Mouse (Mus musculus) thymus, adult 2 months (tissue): ENCODE results near the gene Nrcam.

ENCODE experiments used
- CTCF ChIP-seq: fragments of 200-500 bp; IDR thresholded peaks from 2 replicates; pipeline ENCODE4 v1.5.1; 2012; ENCODE audit warnings: mild to moderate bottlenecking, control low read depth, low read length, moderate library complexity, borderline replicate concordance; ENCODE audit not compliant: control insufficient read depth, poor library complexity, insufficient read depth; ENCODE audit errors: extremely low read depth
- POLR2A ChIP-seq: fragments of 200-500 bp; IDR thresholded peaks from 2 replicates; pipeline ENCODE4 v1.6.1; 2012; ENCODE audit warnings: mild to moderate bottlenecking, low read length, control low read depth, moderate library complexity; ENCODE audit not compliant: control insufficient read depth, poor library complexity, insufficient read depth; ENCODE audit errors: extremely low read depth

DNA sequence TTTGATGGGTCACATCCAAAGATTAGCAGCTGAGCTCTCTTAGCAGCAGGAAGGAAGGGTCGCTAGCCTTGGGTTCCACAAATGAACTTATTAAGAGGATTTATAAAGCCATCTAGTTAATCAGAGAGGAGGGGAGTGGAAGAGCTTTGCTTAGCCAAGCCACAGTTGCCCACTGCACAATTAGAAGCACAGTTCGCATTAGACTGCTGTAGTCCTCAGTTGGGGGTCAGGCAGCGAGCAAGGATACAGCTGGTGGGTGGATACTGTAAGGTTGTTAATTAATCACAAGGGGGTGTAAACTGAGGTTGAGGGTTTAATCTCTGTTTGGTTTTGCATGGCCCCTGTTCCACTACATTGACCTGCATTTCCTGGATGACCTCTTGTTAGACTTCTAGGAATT lies 152.7 kb downstream of the Nrcam start:
- TF ChIP-seq CTCF (no peak), POLR2A (no peak)
